Comparison of ENCODE assay signal across 8 mouse cellular contexts in the genomic region with DNA sequence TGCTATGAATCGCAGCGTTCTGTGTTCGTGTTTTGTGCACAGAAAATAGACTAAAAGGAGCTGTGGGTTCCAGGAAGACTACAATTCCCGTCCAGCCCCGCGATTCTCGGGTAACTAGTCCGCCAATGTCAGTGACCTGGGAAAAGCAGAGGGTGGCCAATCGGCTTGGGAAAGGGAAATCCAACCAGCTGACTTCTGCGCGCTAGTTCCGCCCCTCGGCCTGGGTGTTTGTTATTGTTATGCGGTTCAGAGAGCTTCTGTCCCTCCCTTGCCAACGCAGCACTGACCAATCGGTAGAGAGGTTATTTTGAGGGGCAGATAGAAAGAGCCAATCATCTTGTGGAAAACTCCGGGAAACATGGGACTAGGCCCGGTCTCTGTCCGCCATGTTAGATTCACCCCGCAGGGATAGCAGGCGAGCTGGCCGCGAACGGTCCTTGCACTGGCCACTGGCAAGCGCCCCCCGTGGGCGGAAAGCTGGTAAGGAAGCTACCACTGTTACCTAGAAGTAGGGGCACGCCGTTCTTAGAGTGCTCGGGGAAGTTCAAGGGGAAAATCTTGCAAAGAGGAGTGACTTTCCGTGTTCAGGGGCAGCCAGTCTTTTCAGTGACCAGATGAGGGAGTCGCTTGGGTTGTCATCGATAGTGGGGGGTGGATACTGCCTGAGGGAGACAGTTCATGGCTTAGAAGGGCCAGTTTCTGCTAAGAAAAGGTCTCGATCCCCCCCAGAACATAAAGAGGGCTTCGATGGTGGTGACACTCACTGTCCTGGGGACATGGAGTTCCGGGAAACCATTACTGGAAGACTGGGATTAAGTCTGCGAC. TPM values are rescaled to one million over a fixed set of nuclear protein-coding genes. Genes with fewer than 3 reads are reported as not detected.
A peak's percentile ranks its signal among the peaks of the same experiment; 100 is the strongest.
DNase-seq lines count a peak whose midpoint lies in the region; ATAC-seq and TF ChIP-seq lines count a peak whose summit lies in the region.

No protein-coding gene starts in this region.

- intact Hi-C loops in heart, adult 2 months (cut with DNase I): loop anchor here (2.0 to 10.0 kb wide), 3 partner anchors 74 to 228 kb away; a partner anchor contains a TSS

- no peaks in the 10 kb centered on the region for H3K9me3 ChIP-seq in embryonic facial prominence, embryonic 13.5 days
- no peaks in the 10 kb centered on the region for H3K9me3 ChIP-seq in limb, embryonic 13.5 days
- H3K9me3 ChIP-seq in midbrain, embryonic 16.5 days (replicated peaks; ENCODE audit: control insufficient read depth, low read length, poor library complexity, severe bottlenecking): no peaks in the 10 kb centered on the region

- H3K4me2 ChIP-seq in embryonic facial prominence, embryonic 13.5 days: peak overlapping the region; percentile 65
- peak overlapping the region; percentile 73 for H3K4me2 ChIP-seq in limb, embryonic 13.5 days (replicated peaks)
- H3K4me2 ChIP-seq in midbrain, embryonic 16.5 days (ENCODE audit: low read length): peak overlapping the region; percentile 65

- H3K4me1 ChIP-seq in embryonic facial prominence, embryonic 13.5 days: peaks cover 24% of the 10 kb centered on the region
- H3K4me1 ChIP-seq in heart, adult 2 months (ENCODE audit: control insufficient read depth, insufficient read depth, low read length): peaks cover 2% of the 10 kb centered on the region; the same call in 1 of the 2 replicates
- peaks cover 24% of the 10 kb centered on the region for H3K4me1 ChIP-seq in limb, embryonic 13.5 days
- H3K4me1 ChIP-seq in midbrain, embryonic 16.5 days (ENCODE audit: control insufficient read depth, insufficient read depth, low read length): peaks cover 28% of the 10 kb centered on the region

- H3K27me3 ChIP-seq in embryonic facial prominence, embryonic 13.5 days: no peaks in the 10 kb centered on the region
- no peaks in the 10 kb centered on the region for H3K27me3 ChIP-seq in heart, adult 2 months (ENCODE audit: control insufficient read depth, insufficient read depth, low read length)
- no peaks in the 10 kb centered on the region for H3K27me3 ChIP-seq in limb, embryonic 13.5 days
- no peaks in the 10 kb centered on the region for H3K27me3 ChIP-seq in midbrain, embryonic 16.5 days (ENCODE audit: control insufficient read depth, insufficient read depth, low read depth, low read length)

- peak; percentile 54 for TF ChIP-seq CTCF in heart, adult 2 months (IDR thresholded peaks at IDR 0.05)

- peak overlapping the region; percentile 82 for H3K4me3 ChIP-seq in embryonic facial prominence, embryonic 13.5 days
- peak overlapping the region; percentile 77 for H3K4me3 ChIP-seq in heart, adult 2 months
- H3K4me3 ChIP-seq in limb, embryonic 13.5 days: peak overlapping the region; percentile 81
- H3K4me3 ChIP-seq in midbrain, embryonic 16.5 days (ENCODE audit: low read depth, low read length): peak overlapping the region; percentile 61

- peak; percentile 55; the same call in 1 of the 2 replicates for TF ChIP-seq EP300 in heart, adult 2 months (IDR thresholded peaks at IDR 0.05; ENCODE audit: insufficient read depth, low read depth, low read length)

- WGBS in embryonic facial prominence, embryonic 13.5 days: under 1% methylated on average over 37 of the region's 37 CpGs
- WGBS in heart, adult 2 months: under 1% methylated on average over 37 of the region's 37 CpGs
- WGBS in limb, embryonic 13.5 days: under 1% methylated on average over 37 of the region's 37 CpGs
- WGBS in midbrain, embryonic 16.5 days: under 1% methylated on average over 37 of the region's 37 CpGs

- H3K79me2 ChIP-seq in heart, adult 2 months (replicated peaks; ENCODE audit: control insufficient read depth, insufficient read depth, low read length): 0 out of 2 replicates have a peak, but pooled peaks cover 3% of the 10 kb centered on the region

- peak; percentile 98 for ATAC-seq in embryonic facial prominence, embryonic 13.5 days (ENCODE audit: insufficient number of reproducible peaks, insufficient read depth, low FRiP score, low TSS enrichment, low read depth)
- ATAC-seq in limb, embryonic 13.5 days (ENCODE audit: low FRiP score, low read depth): peak; percentile 98
- peak; percentile 98 for ATAC-seq in midbrain, embryonic 16.5 days

- H3K9ac ChIP-seq in embryonic facial prominence, embryonic 13.5 days: peak overlapping the region; percentile 89
- peak overlapping the region; percentile 77 for H3K9ac ChIP-seq in heart, adult 2 months (ENCODE audit: low read depth, low read length)
- peak overlapping the region; percentile 84 for H3K9ac ChIP-seq in limb, embryonic 13.5 days
- H3K9ac ChIP-seq in midbrain, embryonic 16.5 days (ENCODE audit: low read depth, low read length): peak overlapping the region; percentile 65

- peak; percentile 100 for DNase-seq in 3T3-L1 (ENCODE audit: low read depth, low spot score)
- peak; percentile 95 to 97 for DNase-seq in adrenal gland, postnatal 36 days
- peak; percentile 91 to 99 for DNase-seq in heart, adult 2 months
- peak; percentile 99 to 100 for DNase-seq in kidney, adult 8-10 months
- peak; percentile 94 to 98 for DNase-seq in spleen, postnatal 4 days (ENCODE audit: low spot score in 2 of 2)

- H3K36me3 ChIP-seq in embryonic facial prominence, embryonic 13.5 days: peaks cover 26% of the 10 kb centered on the region
- peaks cover 25% of the 10 kb centered on the region for H3K36me3 ChIP-seq in heart, adult 2 months (ENCODE audit: control insufficient read depth, insufficient read depth, low read length)
- peaks cover 27% of the 10 kb centered on the region for H3K36me3 ChIP-seq in limb, embryonic 13.5 days
- no peaks in the 10 kb centered on the region for H3K36me3 ChIP-seq in midbrain, embryonic 16.5 days (ENCODE audit: control insufficient read depth, insufficient read depth, low read length)

- H3K27ac ChIP-seq in embryonic facial prominence, embryonic 13.5 days: peak overlapping the region; percentile 90
- peak overlapping the region; percentile 99 for H3K27ac ChIP-seq in heart, adult 2 months
- H3K27ac ChIP-seq in limb, embryonic 13.5 days: peak overlapping the region; percentile 90
- H3K27ac ChIP-seq in midbrain, embryonic 16.5 days (ENCODE audit: low read length): peak overlapping the region; percentile 97

- peak; percentile 98 for TF ChIP-seq POLR2A in heart, adult 2 months (IDR thresholded peaks at IDR 0.05; ENCODE audit: insufficient read depth, low read depth, low read length)

RNA-seq across cellular contexts. Expression of a gene that starts 0.7 kb away (rescaled TPM):
- 100 to 1,000 TPM; 128 to 134 TPM for total RNA-seq in adrenal gland, postnatal 36 days (2021)
- polyA plus RNA-seq in embryonic facial prominence, embryonic 13.5 days (2015; fragmentation: Nextera tagmentation; extraction: Ambion mirVana): 77.1 and 80.7 TPM in 2 replicates
- 10 to 100 TPM; 86.2 to 98.9 TPM for total RNA-seq in heart, adult 2 months (2021)
- polyA plus RNA-seq in heart, adult 2 months (2012; rRNA removed): 77.3 and 99.6 TPM in 2 replicates
- polyA plus RNA-seq in limb, embryonic 13.5 days (2015; fragmentation: Nextera tagmentation; extraction: Ambion mirVana): 70.9 and 78.1 TPM in 2 replicates
- polyA plus RNA-seq in midbrain, embryonic 16.5 days (2015; fragmentation: Nextera tagmentation; extraction: Ambion mirVana): 98.4 and 108 TPM in 2 replicates

RNA-seq across cellular contexts. Expression of a gene that starts 0.9 kb away (rescaled TPM):
- total RNA-seq in adrenal gland, postnatal 36 days (2021): 1 to 10 TPM; 2.4 to 2.9 TPM
- 10.6 and 14.8 TPM in 2 replicates for polyA plus RNA-seq in embryonic facial prominence, embryonic 13.5 days (2015; fragmentation: Nextera tagmentation; extraction: Ambion mirVana)
- total RNA-seq in heart, adult 2 months (2021): under 1 TPM; 0.18 to 0.63 TPM
- 0.06 and 0.20 TPM in 2 replicates for polyA plus RNA-seq in heart, adult 2 months (2012; rRNA removed)
- polyA plus RNA-seq in limb, embryonic 13.5 days (2015; fragmentation: Nextera tagmentation; extraction: Ambion mirVana): 12.1 and 13.6 TPM in 2 replicates
- polyA plus RNA-seq in midbrain, embryonic 16.5 days (2015; fragmentation: Nextera tagmentation; extraction: Ambion mirVana): 1.9 TPM in 2 replicates

RNA-seq across cellular contexts. Expression of a gene that starts 29.4 kb away (rescaled TPM):
- total RNA-seq in adrenal gland, postnatal 36 days (2021): 10 to 100 TPM; 10.9 to 11.1 TPM
- polyA plus RNA-seq in embryonic facial prominence, embryonic 13.5 days (2015; fragmentation: Nextera tagmentation; extraction: Ambion mirVana): 3.6 and 3.8 TPM in 2 replicates
- 1 to 10 TPM; 2.8 to 3.4 TPM for total RNA-seq in heart, adult 2 months (2021)
- 15.5 and 18.8 TPM in 2 replicates for polyA plus RNA-seq in heart, adult 2 months (2012; rRNA removed)
- polyA plus RNA-seq in limb, embryonic 13.5 days (2015; fragmentation: Nextera tagmentation; extraction: Ambion mirVana): 3.2 and 3.6 TPM in 2 replicates
- polyA plus RNA-seq in midbrain, embryonic 16.5 days (2015; fragmentation: Nextera tagmentation; extraction: Ambion mirVana): 2.2 and 3.2 TPM in 2 replicates

RNA-seq across cellular contexts. Expression of a gene that starts 46.4 kb away (rescaled TPM):
- not detected for total RNA-seq in adrenal gland, postnatal 36 days (2021)
- polyA plus RNA-seq in embryonic facial prominence, embryonic 13.5 days (2015; fragmentation: Nextera tagmentation; extraction: Ambion mirVana): not detected in 2 replicates
- not detected for total RNA-seq in heart, adult 2 months (2021)
- not detected in 2 replicates for polyA plus RNA-seq in heart, adult 2 months (2012; rRNA removed)
- not detected in 2 replicates for polyA plus RNA-seq in limb, embryonic 13.5 days (2015; fragmentation: Nextera tagmentation; extraction: Ambion mirVana)
- not detected in 2 replicates for polyA plus RNA-seq in midbrain, embryonic 16.5 days (2015; fragmentation: Nextera tagmentation; extraction: Ambion mirVana)

Comparison
In these comparisons a context has a peak if more than half of its experiments do, and no peak if none do; other contexts are left out.
1. Peak in every context shown above with its lines: DNase-seq, ATAC-seq, H3K4me3 ChIP-seq and H3K27ac ChIP-seq.